Mouse (Mus musculus): ENCODE measurements around the gene Sez6.

Gene Sez6

DNA sequence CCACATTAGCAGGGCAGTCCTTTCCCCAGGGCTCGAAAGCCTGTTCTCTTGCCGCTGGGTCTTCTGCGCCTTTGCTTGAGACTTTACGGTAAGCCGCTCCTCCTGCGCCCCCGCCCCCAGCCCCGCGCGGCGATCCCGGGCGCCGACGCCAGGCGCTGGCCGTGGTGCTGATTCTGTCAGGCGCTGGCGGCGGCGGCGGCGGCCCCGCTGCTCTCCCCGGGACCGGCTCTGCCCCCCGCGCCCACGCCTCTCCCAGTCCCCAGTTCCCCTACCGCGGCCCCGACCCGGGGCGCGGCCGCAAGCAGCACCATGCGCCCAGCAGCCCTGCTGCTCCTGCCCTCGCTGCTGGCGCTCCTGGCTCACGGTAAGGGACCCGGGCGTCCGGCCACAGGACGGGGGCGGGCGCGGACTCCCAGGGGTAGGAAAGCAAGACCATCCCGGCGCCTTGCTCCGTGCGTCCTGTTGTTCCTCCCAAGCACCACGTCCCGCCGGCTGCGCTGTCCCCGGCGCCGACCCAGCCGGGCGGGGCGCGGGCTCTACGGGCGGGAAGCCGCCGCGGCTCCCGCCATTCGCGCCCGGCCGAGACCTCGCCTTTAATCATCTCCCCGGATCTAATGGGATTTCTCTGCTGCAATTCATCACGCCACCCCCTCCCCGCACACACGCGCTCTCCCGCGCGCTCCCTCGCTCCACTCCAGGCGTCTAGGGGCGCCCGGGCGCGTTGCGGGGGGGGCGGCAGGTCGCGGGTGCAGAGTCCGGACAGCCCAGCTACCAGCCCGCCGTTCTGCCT is at the start of gene Sez6:
Gene Sez6 (plus strand): TSS at position 50 of the 790 bp plus-strand sequence.
- DNase-seq: peak; percentile 85 to 86

DNA sequence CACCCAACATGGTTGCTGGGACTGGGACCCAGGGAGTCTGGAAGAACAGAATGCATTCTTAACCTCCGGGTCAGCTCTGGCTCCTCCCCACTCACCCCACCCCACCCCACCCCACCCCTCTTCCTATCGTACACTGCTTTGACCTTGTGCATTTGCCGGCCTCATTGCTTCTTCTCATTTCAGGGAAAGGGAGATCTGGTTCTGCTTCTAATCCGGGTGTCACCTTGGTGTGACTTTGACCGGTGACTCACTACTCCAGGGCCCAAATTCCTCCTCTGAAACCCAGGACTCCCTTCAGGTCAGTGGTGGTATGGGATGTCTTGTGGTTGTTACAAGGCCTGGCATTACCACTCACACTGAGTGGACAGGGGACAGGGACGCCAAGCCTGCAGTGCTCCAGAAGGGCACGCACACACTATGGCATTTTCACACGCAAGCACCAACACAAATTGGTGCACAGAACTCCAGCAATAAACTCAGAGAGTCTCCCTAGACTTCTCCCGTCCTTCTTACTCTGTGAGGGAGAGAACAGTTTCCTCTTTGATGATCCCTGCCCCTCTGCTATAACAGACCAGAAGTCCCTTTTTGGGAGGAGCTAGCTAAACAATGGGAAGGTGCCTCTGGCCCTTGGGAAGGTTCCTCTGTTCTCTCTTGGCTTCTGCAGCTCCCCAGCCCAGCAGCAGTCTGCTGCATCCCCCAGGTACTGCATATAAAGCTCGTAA is 45.9 kb upstream of the Sez6 start:
- no peak for DNase-seq

DNA sequence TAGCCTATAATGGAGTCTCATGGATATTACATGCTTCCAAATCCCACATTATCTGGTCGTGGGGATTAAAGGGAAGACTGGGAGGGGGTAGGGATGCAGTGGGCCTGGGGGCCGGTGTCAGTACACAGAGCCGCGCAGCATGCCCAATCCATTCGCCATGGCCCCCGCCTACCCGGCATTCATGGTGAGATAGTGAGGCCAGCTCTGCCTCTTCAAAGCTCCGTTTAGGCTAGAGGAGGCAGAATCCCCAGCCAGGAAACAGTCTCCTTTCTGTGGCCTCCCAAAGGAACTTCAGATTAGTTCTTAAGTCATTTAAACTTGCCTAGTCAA is 45.4 kb upstream of the Sez6 start:
- no peak for DNase-seq

DNA sequence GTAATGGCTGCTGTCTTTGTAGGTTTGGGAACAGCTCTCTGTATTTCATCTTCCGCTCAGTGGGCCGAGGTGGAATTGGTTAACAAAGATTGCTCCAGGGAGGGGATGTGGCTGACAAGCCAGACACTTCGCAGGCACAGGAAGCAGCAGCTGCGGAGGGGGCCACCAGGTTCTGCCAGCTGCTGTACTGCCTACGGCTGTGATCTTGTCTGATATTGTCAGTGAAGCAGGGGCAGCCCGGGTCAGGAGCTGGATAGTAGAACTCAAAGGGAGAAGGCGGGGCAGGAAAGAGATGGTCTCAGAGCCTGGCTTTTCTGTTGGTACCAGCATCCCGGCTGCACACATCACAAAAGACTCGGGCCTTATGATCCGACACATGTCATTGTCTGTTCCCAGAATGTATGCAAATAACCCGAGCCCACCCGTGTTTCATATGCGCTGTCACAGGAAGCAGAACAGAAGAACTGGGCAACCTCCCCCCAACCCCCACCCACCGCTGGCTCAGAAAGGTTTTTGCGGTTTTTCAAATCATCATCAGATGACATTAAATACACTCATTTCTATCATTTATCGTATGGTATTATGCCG is 43.1 kb upstream of the Sez6 start:
- peak; percentile 26 to 49 for DNase-seq

DNA sequence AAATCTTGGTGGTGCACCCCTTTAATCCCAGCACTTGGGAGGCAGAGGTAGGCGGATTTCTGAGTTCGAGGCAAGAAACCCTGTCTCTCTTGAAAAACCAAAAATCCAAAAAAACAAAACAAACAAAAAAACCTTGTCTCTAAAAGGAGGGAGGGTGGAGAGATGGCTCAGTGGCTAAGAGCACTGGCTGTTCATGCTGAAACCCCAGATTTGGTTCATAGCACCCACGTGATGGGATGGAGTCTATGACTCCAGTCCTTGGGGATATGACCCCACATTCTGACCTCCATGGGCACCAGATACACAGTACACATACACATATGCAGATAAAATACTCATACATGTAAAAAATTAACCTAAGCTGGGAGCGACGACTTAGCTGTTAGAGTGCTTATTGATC is 41.8 kb upstream of the Sez6 start:
- DNase-seq: no peak

DNA sequence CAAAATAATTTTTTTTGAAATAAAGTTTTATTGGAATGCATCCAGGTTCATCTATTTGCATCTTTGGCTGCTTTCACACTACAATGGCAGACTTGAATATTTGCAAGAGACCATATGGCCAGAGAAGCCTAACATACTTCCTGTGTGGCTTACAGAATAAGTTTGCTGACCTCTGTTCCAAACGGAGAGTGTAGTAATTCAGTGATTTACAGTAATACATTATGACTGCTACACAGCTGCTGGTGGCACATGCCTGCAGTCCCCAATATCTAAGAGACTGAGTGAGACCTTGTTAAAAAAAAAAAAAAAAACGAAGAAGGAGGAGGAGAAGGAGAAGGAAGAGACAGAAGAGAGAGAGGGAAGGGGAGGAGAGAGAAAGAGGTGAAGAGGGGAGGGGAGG is 41.1 kb upstream of the Sez6 start:
- no peak for DNase-seq

DNA sequence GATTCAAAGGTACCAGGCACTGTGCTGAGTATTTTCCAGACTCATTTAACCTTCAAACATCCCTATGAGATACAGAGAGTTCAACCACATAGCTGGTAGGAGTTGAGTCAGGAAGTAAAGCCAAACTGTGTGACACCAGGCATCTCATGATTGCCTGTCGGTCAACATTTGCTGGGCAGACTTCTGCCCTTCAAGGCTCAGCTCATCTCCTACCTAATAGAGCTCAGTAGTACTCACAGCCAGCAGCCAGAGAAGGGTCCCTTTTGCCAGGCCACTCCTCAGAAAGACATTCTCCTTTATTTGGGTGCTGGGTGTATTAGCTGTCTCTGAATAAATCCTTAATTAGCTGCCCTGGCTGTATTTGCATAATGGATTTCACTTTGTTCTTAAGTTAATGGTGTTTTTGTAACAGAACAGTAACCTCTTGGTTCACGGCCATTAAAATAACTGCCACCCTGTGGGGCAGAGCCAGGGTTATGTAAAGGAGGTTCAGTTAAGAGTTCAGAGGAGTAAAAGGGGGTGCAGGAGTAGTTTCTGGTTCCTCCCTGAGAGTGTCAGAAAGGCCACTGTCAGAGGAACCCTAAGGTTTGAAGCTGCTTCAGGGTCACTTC is 39.8 kb upstream of the Sez6 start:
- no peak for DNase-seq

DNA sequence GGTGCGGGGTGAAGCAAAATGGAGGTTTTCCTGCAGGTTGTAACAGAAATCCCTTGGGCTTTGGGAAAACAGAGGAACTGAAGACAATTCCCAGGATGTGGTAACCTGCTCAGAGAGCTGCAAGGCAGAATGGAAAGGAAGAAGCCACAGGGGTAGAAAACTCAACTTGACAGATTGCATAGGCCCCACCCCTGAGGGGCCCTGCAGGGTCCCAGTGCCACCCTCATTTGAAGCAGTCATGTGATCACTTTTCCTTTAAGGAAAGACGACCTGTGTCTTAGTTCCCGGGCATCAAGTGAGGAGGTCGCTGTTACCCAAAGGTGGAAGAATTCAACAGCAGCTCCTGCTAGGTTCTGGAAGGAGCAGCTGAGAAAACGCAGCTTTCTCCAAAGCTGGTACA is 37.7 kb upstream of the Sez6 start:
- no peak for DNase-seq

DNA sequence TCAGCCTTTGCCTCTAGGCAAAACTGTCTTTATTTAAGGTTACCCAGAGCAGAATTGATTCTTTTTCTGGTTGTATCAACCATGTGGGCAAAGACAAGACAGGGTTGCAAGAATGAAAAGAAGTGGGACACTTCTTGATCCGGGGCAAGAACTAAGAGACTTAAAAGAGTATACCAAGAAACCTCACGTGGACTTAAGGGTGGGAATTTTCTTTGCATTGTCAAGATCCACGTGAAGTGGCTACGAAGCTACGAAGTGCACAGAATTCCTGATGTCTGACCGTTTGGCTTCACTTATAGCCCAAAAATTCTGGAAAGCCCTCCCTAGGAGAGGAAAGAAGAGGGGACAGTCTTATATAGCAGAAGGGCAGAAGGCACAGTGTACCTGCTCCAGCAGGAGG is 37.3 kb upstream of the Sez6 start:
- DNase-seq: no peak

DNA sequence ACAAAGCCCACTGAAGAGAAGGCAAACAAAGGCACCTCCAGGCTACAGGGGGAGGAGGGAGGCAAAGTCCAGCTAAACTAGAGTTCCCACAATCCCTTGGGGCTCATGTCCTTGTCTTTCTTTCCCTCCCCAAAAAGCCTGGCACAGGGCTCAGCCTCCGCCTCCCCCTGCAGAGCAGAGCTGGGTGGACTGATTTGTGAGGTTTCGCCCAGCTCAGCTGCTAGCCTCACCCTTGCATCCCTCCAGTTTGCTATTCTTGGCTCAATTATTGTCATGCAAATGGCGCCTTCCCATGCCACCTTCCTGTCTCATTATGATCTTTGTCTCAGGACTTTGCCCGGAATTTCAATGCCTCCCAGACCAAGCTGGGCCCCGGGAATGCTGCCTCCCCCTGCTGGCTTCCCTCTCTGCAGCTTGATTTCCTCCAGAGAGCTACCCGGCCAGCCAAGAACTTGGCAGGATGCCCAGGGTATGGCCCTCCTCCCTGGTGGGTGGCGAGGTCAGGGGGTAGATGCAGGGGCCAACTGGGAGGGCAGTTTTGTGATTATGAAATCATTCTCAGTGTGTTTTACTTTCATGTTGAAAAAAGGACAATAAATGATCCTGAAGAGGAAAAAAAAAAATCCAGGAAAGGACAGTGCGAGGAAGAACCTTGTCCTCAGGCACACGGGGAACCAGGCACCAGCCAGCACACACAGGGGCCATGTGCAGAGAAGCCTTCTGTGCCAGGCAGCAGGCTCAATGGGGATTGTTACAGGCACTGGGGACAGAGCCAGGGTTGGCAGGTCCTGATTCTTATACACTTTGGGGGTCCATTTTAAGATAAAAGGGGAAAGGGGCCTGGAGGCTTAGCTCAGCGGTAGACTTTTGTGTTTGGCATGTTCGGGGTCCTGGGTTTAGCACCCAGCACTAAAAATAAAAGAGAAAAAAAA is 36.5 kb upstream of the Sez6 start, which contains the start of gene Pipox:
Gene Pipox (minus strand): TSS at position 310 of the 932 bp plus-strand sequence.
- DNase-seq: peak; percentile 89 to 93

DNA sequence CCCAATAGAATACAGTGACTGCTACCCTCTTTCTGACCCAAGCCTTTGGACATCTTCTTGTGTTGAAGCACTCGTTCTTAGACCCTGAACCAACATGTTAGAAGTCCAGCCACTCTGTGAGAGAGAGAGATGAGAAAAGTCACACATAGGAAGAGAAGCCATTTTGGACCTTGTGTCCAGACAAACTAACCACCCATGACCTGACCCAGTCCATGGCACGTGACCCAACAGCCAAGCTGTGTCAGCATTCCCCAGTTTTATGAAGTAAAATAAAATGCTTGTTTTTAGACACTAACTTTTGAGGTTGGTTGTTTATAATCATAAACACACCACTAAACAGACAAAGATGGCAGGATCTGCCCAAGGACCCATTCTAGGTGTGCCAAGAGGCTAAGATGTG is 35.6 kb upstream of the Sez6 start:
- no peak for DNase-seq

DNA sequence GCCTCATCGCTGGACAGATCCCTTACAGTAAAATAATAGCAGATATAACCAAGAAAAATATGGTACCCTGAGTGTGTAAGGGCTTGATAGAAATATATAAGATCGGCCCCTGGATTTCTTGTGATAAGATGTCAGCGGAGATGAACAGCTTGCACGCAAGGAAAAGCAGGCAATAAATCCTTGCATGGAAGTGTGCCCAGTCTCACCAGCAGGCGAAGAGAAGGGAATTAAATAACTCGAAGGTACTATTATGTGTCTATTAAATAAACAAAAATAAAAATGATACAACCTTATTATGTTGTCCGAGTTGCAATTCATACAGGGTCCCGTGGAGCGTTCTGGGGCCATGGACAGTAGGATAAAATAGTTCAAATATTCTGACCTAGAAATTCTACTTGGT is 34.6 kb upstream of the Sez6 start:
- no peak for DNase-seq

DNA sequence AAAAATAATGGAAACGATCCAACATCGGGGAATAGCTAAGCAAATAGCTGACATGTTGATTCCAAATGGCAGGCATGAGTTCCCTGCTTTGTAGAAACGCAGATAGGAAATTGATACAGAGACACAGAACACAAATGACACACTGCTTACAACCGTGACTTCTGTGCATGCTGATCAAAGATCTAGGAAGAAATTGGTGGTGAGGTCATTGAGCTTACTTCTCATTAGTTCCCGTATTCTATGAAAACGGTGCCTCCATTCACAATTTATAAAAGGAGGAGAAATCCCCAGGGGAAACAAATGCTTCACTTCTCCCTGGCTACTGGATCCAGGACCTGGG is 34.1 kb upstream of the Sez6 start:
- DNase-seq: no peak

DNA sequence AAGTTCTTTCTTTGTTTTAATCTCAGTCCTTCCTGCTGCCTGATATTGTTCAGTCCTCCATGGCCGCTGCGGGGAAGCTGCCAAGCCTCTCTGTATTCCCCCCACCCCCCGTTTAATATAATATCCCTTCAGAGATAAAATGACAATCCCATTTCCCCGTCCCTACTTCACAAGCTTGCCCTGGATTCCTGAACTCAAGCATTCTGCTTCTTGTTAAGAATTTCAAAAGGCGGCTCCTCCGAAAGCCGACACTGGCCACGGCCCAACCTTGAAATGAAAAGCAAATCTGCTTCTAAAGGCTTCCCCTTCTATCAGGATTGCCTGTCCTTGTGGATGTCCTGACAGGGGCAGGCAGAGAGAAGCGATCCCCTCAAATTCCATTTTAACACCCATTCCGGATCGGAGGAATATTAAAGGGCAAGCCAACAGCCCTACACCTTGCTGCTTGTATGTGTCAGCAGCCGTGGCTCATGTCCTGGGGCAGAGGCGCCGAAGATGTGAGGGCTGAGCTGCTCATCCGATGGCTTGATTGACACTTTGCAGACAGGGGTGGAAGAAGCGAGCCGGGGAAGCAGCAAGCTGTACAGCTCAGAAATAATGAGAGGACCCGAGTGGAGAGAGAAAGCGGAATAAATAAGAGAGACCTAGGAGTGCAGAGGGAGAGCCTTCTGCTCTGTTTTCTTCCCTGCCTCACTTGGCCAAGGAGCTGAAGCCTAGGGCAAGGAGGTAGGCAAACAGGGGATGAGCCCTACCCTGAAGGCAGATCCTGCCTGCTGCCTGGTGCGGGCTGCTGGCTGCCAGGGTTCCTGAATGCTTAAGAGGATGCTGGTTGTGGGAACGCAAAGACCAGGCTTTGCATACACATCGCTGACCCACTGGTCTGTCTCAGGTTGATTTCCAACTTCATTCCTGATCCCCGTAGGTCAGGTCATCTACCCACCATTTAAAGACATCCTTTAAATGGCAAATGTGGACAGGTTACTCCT is 33.5 kb upstream of the Sez6 start:
- no peak for DNase-seq

DNA sequence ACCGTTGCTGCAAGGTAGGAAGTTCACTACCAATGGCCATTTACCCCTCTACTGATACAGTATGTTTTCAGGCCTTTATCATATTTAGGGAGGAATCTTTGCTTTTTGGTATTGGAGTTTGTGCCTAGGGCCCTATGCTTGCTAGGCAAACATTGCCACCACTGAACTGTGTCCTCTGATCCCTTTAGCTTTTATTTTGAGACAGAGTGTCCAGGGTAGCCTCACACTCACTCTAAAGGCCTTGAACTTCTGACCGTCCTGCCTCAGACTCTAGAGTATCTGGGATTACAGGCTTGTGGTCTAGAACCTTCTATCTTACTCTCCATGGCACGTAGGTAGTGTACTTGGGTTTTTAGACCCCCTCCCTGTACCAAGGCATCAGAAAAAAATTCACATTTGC is 30.4 kb upstream of the Sez6 start:
- no peak for DNase-seq

DNA sequence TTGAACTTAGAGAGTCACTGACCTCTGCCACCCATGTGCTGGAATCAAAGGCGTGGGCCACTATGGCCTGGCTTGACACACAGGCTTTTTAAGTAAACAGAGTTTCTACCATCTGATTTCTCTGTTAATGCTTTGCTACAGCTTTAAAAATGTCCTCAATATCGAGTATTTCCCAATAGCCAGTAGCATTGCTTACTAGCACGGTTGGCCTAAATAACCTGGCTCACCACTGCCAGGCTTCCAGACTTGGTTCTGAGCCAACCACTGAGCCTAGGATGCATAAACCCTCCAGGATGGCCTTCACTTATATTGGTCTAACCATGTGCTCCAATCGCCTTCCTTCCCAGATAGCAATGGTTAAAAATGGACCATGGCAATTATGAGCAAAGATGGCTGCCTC is 29.9 kb upstream of the Sez6 start:
- DNase-seq: no peak

DNA sequence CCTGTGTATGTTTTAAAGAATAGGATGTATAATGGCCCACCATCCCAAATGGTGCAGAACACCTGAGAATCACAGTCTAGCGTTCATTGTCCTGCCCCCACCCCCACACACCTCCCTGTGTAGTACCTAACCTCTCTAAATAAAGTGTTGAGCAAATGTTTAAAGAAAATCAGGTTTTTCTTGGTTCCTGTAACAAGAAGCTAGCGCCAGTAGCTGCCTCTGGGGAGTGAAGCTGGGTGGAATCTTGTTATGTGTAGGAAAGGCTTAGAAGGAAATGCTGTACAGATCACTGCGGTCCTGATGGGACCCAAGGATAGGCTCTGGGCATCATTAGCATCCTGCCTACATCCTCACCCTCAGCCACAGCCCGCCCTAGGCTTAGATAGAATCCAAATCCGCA is 29.2 kb upstream of the Sez6 start:
- DNase-seq: peak; percentile 22 to 47

DNA sequence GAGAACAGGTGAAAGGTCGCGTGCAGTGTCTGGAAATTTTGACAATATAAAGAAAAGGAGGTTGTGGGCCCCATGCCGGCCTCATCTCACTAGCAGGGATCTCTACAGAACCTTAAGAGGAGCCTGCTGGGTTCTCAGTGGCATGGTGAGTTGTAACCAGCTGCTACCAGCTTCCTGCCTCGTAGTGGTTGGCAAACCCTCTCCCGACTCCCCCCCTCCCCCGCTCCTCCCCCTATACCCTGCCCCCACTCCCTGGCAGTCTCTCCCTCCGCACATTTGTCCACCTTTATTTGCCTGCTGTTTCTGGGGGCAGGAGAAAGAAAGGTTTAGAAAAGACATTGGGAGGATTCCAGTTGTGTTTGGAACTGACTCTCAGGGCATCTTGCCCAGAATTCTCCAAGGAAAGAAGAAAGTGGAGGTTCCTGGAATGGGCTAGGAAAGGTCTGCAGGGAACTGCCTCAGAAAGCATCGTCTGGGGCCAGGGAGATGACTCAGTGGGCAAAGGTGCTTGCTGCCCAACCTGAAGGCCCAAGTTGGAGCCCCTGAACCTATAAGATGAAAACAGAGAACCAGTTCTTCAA is 28.7 kb upstream of the Sez6 start:
- DNase-seq: no peak

DNA sequence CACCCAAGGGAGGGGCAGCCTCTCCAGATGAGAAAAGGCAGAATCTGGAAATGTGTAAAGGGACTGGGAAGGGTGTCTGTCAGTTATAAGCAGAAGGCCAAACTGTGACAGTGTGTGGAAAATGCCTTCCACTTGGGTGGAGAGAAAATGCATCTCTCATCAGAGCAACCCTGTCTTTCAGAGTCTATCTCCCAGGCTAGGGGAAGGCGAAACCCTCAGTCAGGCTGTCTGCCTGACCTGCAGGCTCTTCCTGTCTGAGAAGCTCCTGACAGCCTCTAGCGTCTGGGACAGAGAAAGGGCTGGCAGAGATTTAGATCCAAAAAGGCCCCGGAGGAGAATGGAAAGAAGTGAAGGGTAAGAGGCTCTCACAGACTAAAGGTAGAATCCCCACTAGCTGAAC is 26.8 kb upstream of the Sez6 start:
- no peak for DNase-seq

DNA sequence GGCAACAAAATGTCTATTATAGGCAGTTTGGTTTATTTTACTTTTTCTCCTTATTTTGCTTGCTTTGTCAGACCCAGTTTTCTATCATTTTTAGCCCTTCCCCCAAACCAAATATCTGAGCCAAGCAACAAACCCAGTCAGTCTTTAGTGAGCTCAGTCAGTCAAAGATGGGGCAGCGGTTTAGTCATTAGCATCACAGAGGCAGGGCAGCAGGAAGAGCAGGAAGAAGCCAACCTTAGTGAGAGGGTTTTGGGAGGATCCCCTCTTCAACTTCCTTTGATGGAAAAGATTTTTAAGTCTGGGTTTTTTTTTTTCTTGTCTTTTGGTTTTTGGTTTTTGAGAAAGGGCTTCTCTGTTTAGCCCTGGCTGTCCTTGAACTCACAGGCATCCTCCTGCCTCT is 25.9 kb upstream of the Sez6 start:
- no peak for DNase-seq

DNA sequence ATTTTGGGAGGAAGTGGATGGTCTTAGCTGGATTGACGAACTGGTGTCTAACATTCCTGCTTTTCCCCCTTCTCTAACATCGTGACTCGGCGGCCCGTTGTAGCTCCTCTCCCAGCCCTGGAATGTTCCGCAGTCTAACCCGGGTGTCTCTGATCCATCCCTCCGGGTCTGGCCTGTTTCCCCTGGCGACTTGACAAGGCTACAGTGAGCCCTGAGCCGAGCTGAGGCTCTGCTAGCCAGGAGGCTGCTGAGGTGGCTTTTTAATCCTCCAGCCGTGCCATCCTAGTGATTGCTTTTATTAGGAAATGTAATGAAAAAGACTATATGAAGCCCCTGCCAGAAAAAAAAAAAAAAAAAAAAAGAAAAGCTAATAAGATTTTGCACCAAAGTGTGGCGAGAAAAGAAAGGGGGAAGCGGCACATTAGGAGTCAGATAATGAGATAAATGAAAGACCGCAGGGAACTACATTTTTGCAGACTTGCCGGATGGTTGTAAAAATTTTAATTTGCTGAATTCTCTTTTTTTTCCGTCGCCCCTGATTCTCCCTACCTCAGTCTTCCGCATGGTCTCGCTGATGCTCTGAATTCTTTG is 24.4 kb upstream of the Sez6 start:
- DNase-seq: peak; percentile 8 to 34
